Mouse (Mus musculus) liver, postnatal 0 days (tissue): ENCODE measurements around the gene Eif5a2.

ENCODE experiments used
- CTCF ChIP-seq: sonication (generic); IDR thresholded peaks from 2 replicates; pipeline ENCODE4 v1.5.1; 2016; ENCODE audit warnings: antibody characterized with exemption, low read depth
- EP300 ChIP-seq: IDR thresholded peaks from 2 replicates; pipeline ENCODE4 v1.6.1; 2016; ENCODE audit warnings: antibody characterized with exemption, low read depth, mild to moderate bottlenecking

DNA sequence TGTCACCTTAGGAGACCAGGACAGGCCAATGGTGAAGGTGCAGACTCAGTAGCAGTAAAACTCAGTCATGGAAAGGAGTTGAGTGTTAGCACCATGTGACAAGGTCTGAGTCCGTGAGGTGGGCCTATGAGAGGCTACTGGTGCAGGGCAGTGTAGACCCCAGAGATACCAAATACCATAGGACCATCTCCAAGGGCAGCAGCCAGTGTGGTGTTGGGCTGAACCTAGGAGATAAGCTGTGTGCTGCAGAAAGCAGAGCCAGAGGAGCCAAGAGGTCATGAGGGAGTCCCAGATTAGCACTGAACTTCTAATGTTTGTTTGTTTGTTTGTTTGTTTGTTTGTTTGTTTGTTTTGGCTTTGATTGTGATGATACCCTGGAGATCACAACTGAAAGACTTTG is 4.6 kb upstream of the Eif5a2 start:
- no peak for TF ChIP-seq CTCF
- TF ChIP-seq EP300 = peak; percentile 63; the same call in 1 of the 2 replicates
